Mouse (Mus musculus): ENCODE measurements around the gene Fgf14. TPM values are rescaled to one million over a fixed set of nuclear protein-coding genes. Genes with fewer than 3 reads are reported as not detected.

Fgf14 gene
- polyA plus RNA-seq, 1 experiment, result not detected

GRCm38 (mm10) chr14:124263199-124263598 lies 413.7 kb downstream of the Fgf14 start:
- TF ChIP-seq POLR2A (IDR thresholded peaks at IDR 0.05; ENCODE audit: insufficient read depth, low read depth, low read length) (no peak), CTCF (IDR thresholded peaks at IDR 0.05; ENCODE audit: insufficient read depth, low read depth, low read length) (no peak)
- H3K4me1 ChIP-seq (ENCODE audit: control insufficient read depth, insufficient read depth, low read length), result no peaks in the 10 kb centered on the region
- H3K4me3 ChIP-seq (ENCODE audit: insufficient read depth, low read depth, low read length), result no peak overlapping the region
- no peak overlapping the region for H3K27ac ChIP-seq (ENCODE audit: insufficient read depth, low read depth, low read length)

DNA sequence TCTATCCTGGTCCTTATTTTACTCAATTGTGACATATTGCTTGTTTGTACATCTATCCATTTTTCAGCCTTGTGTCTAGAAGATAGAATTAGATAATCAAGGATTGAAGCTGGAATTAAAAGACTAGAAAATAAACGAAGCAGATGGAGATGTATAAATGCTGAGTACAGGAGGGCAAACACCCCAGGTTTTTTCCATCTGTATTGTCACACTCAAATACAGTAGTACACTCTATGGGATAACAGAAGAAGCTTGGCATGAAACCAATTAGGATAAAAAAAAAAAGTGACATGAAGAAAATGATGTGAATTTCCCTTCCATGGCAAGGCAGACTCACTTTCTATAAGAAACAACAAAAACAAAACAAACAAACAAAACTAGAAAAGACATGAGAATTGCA lies 429.4 kb downstream of the Fgf14 start:
- Histone ChIP-seq H3K4me1 (ENCODE audit: control insufficient read depth, insufficient read depth, low read length) (no peaks in the 10 kb centered on the region), H3K27ac (ENCODE audit: insufficient read depth, low read depth, low read length) (no peak overlapping the region), H3K4me3 (ENCODE audit: insufficient read depth, low read depth, low read length) (no peak overlapping the region)
- TF ChIP-seq CTCF (IDR thresholded peaks at IDR 0.05; ENCODE audit: insufficient read depth, low read depth, low read length), result no peak
- 65% methylated on average over 1 of the region's 1 CpGs for WGBS

DNA sequence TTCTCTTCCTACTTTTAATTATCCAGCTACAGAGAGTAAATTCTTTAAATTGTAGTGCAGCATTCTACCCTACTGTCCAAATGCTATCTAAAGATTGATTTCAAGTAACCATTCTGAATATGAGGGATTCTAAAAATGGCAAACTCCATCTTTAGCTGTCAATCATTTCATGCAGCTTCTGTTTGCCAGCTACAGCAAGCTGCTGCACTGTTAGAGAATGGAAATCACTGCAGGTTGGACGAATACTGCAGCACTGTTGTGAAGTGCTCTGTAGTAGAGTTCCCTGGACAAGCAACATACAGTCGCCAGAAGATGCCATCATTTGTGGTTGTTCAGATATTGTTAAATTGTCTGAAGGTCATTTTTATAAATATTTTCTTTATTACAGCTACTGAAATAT lies 453.5 kb downstream of the Fgf14 start:
- TF ChIP-seq POLR2A (IDR thresholded peaks at IDR 0.05; ENCODE audit: insufficient read depth, low read depth, low read length) (no peak), CTCF (IDR thresholded peaks at IDR 0.05; ENCODE audit: insufficient read depth, low read depth, low read length) (no peak)
- Histone ChIP-seq H3K4me3 (ENCODE audit: insufficient read depth, low read depth, low read length) (no peak overlapping the region), H3K4me1 (ENCODE audit: control insufficient read depth, insufficient read depth, low read length) (no peaks in the 10 kb centered on the region), H3K27ac (ENCODE audit: insufficient read depth, low read depth, low read length) (no peak overlapping the region)
- WGBS, result 78% methylated on average over 2 of the region's 2 CpGs

DNA sequence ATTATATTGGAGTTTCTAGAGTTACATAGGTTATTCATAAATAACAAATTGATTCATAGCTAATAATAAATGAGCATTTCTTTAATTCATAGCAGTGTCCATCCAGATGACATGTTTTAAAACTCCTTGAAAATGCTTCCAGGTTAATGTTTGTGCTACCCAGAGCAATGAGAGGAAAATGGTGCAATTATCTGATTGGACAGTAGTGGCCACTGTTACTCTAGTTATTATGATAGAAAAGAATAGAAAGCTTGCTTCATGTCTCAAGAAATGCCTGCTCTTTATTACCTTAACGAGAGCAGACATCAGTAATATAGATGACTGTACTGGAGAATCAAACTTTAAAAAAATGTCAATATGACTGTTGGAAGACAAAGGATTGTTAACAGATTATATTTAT lies 454.5 kb downstream of the Fgf14 start:
- H3K4me1 ChIP-seq (ENCODE audit: control insufficient read depth, insufficient read depth, low read length), result no peaks in the 10 kb centered on the region
- TF ChIP-seq POLR2A (IDR thresholded peaks at IDR 0.05; ENCODE audit: insufficient read depth, low read depth, low read length) (no peak), CTCF (IDR thresholded peaks at IDR 0.05; ENCODE audit: insufficient read depth, low read depth, low read length) (no peak)
- no peak overlapping the region for H3K27ac ChIP-seq (ENCODE audit: insufficient read depth, low read depth, low read length)
- no peak overlapping the region for H3K4me3 ChIP-seq (ENCODE audit: insufficient read depth, low read depth, low read length)
- WGBS, result 16% methylated on average over 1 of the region's 1 CpGs

GRCm38 (mm10) chr14:124220979-124221378 lies 455.9 kb downstream of the Fgf14 start:
- TF ChIP-seq POLR2A (IDR thresholded peaks at IDR 0.05; ENCODE audit: insufficient read depth, low read depth, low read length), result no peak
- H3K4me1 ChIP-seq (ENCODE audit: control insufficient read depth, insufficient read depth, low read length), result no peaks in the 10 kb centered on the region
- H3K4me3 ChIP-seq (ENCODE audit: insufficient read depth, low read depth, low read length), result no peak overlapping the region

GRCm38 (mm10) chr14:124195806-124196205 lies 481.1 kb downstream of the Fgf14 start:
- Histone ChIP-seq H3K4me3 (ENCODE audit: insufficient read depth, low read depth, low read length) (no peak overlapping the region), H3K27ac (ENCODE audit: insufficient read depth, low read depth, low read length) (no peak overlapping the region), H3K4me1 (ENCODE audit: control insufficient read depth, insufficient read depth, low read length) (peaks cover 13% of the 10 kb centered on the region)
- WGBS, result 6% methylated on average over 7 of the region's 7 CpGs
- no peak for TF ChIP-seq POLR2A (IDR thresholded peaks at IDR 0.05; ENCODE audit: insufficient read depth, low read depth, low read length)
- no peak for TF ChIP-seq CTCF (IDR thresholded peaks at IDR 0.05; ENCODE audit: insufficient read depth, low read depth, low read length)

More at GRCm38 (mm10) chr14:124220979-124221378, 455.9 kb downstream of the Fgf14 start:
- 66% methylated on average over 2 of the region's 2 CpGs for WGBS
- no peak overlapping the region for H3K27ac ChIP-seq (ENCODE audit: insufficient read depth, low read depth, low read length)

DNA sequence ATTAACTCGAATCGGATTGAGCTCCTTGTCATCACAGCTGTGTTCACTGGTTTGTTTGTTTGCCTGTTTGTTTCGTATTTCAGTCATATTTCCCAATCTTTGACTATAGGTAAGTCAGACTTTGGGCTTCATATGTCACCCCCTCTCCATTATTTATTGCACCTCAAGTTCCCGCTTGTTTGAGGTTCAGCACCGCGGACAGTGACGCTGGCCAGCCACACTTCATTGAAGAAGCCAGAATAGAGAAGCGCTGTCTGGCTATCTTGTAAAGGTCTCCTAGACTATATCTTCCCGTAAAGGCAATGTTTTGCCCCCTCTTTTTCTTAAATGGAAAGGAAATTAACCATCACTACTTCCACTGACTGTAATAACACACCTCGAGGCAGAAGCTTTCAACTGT lies 481.6 kb downstream of the Fgf14 start:
- TF ChIP-seq POLR2A (IDR thresholded peaks at IDR 0.05; ENCODE audit: insufficient read depth, low read depth, low read length) (no peak), CTCF (IDR thresholded peaks at IDR 0.05; ENCODE audit: insufficient read depth, low read depth, low read length) (no peak)
- Histone ChIP-seq H3K4me3 (ENCODE audit: insufficient read depth, low read depth, low read length) (no peak overlapping the region), H3K27ac (ENCODE audit: insufficient read depth, low read depth, low read length) (no peak overlapping the region), H3K4me1 (ENCODE audit: control insufficient read depth, insufficient read depth, low read length) (peaks cover 13% of the 10 kb centered on the region)
- WGBS, result 31% methylated on average over 10 of the region's 10 CpGs

DNA sequence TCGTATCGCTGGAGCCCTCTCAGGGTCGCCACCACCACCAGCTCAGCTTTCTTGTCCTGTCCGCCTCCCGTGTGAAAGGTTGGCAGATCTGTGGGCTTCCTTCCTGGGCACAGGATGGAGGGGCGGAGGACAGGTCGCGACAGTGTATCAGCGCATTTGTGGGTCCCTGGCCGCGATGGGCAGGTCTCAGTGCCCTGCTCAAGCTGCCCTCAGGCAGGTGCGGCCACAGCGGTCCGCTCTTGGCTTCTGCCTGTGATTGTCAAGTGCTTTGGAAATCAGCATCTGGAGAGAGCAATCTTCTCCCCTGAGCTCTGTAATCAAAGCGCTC lies 484.1 kb downstream of the Fgf14 start:
- H3K4me1 ChIP-seq (ENCODE audit: control insufficient read depth, insufficient read depth, low read length), result peaks cover 13% of the 10 kb centered on the region
- peak overlapping the region; percentile 67 for H3K4me3 ChIP-seq (ENCODE audit: insufficient read depth, low read depth, low read length)
- WGBS, result 10% methylated on average over 15 of the region's 15 CpGs
- no peak for TF ChIP-seq CTCF (IDR thresholded peaks at IDR 0.05; ENCODE audit: insufficient read depth, low read depth, low read length)
- TF ChIP-seq POLR2A (IDR thresholded peaks at IDR 0.05; ENCODE audit: insufficient read depth, low read depth, low read length), result 0 out of 2 replicates have a peak, but pooled peaks have one; percentile 21
- peak overlapping the region; percentile 22; the same call in 1 of the 2 replicates for H3K27ac ChIP-seq (ENCODE audit: insufficient read depth, low read depth, low read length)

GRCm38 (mm10) chr14:124191913-124192814 lies 484.8 kb downstream of the Fgf14 start:
- Histone ChIP-seq H3K4me1 (ENCODE audit: control insufficient read depth, insufficient read depth, low read length) (peaks cover 13% of the 10 kb centered on the region), H3K4me3 (ENCODE audit: insufficient read depth, low read depth, low read length) (peak overlapping the region; percentile 67), H3K27ac (ENCODE audit: insufficient read depth, low read depth, low read length) (peak overlapping the region; percentile 22; the same call in 1 of the 2 replicates)
- 1% methylated on average over 42 of the region's 42 CpGs for WGBS
- TF ChIP-seq POLR2A (IDR thresholded peaks at IDR 0.05; ENCODE audit: insufficient read depth, low read depth, low read length) (no peak; the same call in 1 of the 2 replicates), CTCF (IDR thresholded peaks at IDR 0.05; ENCODE audit: insufficient read depth, low read depth, low read length) (no peak)
